Mouse (Mus musculus): ENCODE data around the gene Fxyd1. TPM values are rescaled to one million over a fixed set of nuclear protein-coding genes. Genes with fewer than 3 reads are reported as not detected.
A peak's percentile ranks its signal among the peaks of the same experiment; 100 is the strongest.

Fxyd1 gene
- total RNA-seq, 2 experiments from 2014 or later, result 75.9 to 86.2 TPM

- intact Hi-C loops (cut with DNase I), result no loop called here
- DNase-seq (ENCODE audit: low spot score in 2 of 2), result no peak
Measured at GRCm38 (mm10) chr7:31080611-31081010, 23.6 kb upstream of the Fxyd1 start.

- intact Hi-C loops (cut with DNase I), result loop anchor here (2.0 kb wide), 1 partner anchor 21 kb away; the partner anchor contains the start of gene Lgi4
- DNase-seq (ENCODE audit: low spot score in 2 of 2), result no peak
Measured at GRCm38 (mm10) chr7:31079670-31080069, 22.7 kb upstream of the Fxyd1 start.

GRCm38 (mm10) chr7:31077885-31078445, 21.0 kb upstream of the Fxyd1 start:
- intact Hi-C loops (cut with DNase I), result loop anchor here (2.0 kb wide), 1 partner anchor 19 kb away; the partner anchor contains the start of gene Lgi4
- peak in 1 of 2 experiments; percentile 15 for DNase-seq (ENCODE audit: low spot score in 2 of 2)

- intact Hi-C loops (cut with DNase I), result no loop called here
- DNase-seq (ENCODE audit: low spot score in 2 of 2), result peak in 1 of 2 experiments; percentile 45
Measured at GRCm38 (mm10) chr7:31077470-31077869, 20.5 kb upstream of the Fxyd1 start.

- intact Hi-C loops (cut with DNase I), result no loop called here
- DNase-seq (ENCODE audit: low spot score in 2 of 2), result no peak
Measured at GRCm38 (mm10) chr7:31076492-31076891, 19.5 kb upstream of the Fxyd1 start, which contains the start of gene Fxyd3. TSS of gene Fxyd3 (minus strand) at chr7:31076704.

GRCm38 (mm10) chr7:31074713-31075069, 17.7 kb upstream of the Fxyd1 start:
- peak in 1 of 2 experiments; percentile 27 for DNase-seq (ENCODE audit: low spot score in 2 of 2)
- intact Hi-C loops (cut with DNase I), result no loop called here

- intact Hi-C loops (cut with DNase I), result no loop called here
- DNase-seq (ENCODE audit: low spot score in 2 of 2), result peak in 1 of 2 experiments; percentile 44
Measured at GRCm38 (mm10) chr7:31074061-31074712, 17.2 kb upstream of the Fxyd1 start.

GRCm38 (mm10) chr7:31073546-31073945, 16.5 kb upstream of the Fxyd1 start:
- DNase-seq (ENCODE audit: low spot score in 2 of 2), result no peak
- intact Hi-C loops (cut with DNase I), result no loop called here

- intact Hi-C loops (cut with DNase I), result no loop called here
- DNase-seq (ENCODE audit: low spot score in 2 of 2), result no peak
Measured at GRCm38 (mm10) chr7:31072326-31072725, 15.3 kb upstream of the Fxyd1 start.

GRCm38 (mm10) chr7:31070324-31070723, 13.3 kb upstream of the Fxyd1 start:
- DNase-seq (ENCODE audit: low spot score in 2 of 2), result no peak
- intact Hi-C loops (cut with DNase I), result no loop called here

GRCm38 (mm10) chr7:31069491-31069890, 12.5 kb upstream of the Fxyd1 start:
- intact Hi-C loops (cut with DNase I), result no loop called here
- no peak for DNase-seq (ENCODE audit: low spot score in 2 of 2)

GRCm38 (mm10) chr7:31067836-31068235, 10.8 kb upstream of the Fxyd1 start:
- intact Hi-C loops (cut with DNase I), result no loop called here
- DNase-seq (ENCODE audit: low spot score in 2 of 2), result no peak

- DNase-seq (ENCODE audit: low spot score in 2 of 2), result no peak
- intact Hi-C loops (cut with DNase I), result no loop called here
Measured at GRCm38 (mm10) chr7:31063074-31063560, 6.1 kb upstream of the Fxyd1 start.

- intact Hi-C loops (cut with DNase I), result no loop called here
- no peak for DNase-seq (ENCODE audit: low spot score in 2 of 2)
Measured at GRCm38 (mm10) chr7:31060621-31061010, 3.6 kb upstream of the Fxyd1 start.

- intact Hi-C loops (cut with DNase I), result loop anchor here (1.0 to 2.0 kb wide), 2 partner anchors 19 to 36 kb away; no protein-coding TSS in a partner anchor
- DNase-seq (ENCODE audit: low spot score in 2 of 2), result no peak
Measured at GRCm38 (mm10) chr7:31059919-31060620, 3.1 kb upstream of the Fxyd1 start.

GRCm38 (mm10) chr7:31059108-31059507, 2.1 kb upstream of the Fxyd1 start, which contains the start of gene Lgi4:
TSS of gene Lgi4 (plus strand) at chr7:31059342.
- intact Hi-C loops (cut with DNase I), result loop anchor here (1.0 to 2.0 kb wide), 2 partner anchors 20 to 37 kb away; no protein-coding TSS in a partner anchor
- peak; percentile 81 to 83 for DNase-seq (ENCODE audit: low spot score in 2 of 2)

- intact Hi-C loops (cut with DNase I), result loop anchor here (2.0 kb wide), 1 partner anchor 21 kb away; no protein-coding TSS in a partner anchor
- no peak for DNase-seq (ENCODE audit: low spot score in 2 of 2)
Measured at GRCm38 (mm10) chr7:31058211-31058610, 1.2 kb upstream of the Fxyd1 start.

- intact Hi-C loops (cut with DNase I), result loop anchor here (2.0 kb wide), 1 partner anchor 21 kb away; no protein-coding TSS in a partner anchor
- DNase-seq (ENCODE audit: low spot score in 2 of 2), result no peak
Measured at GRCm38 (mm10) chr7:31057730-31058129, 731 bp upstream of the Fxyd1 start.

GRCm38 (mm10) chr7:31056448-31056847, 551 bp downstream of the Fxyd1 start:
- intact Hi-C loops (cut with DNase I), result no loop called here
- no peak for DNase-seq (ENCODE audit: low spot score in 2 of 2)

- intact Hi-C loops (cut with DNase I), result no loop called here
- DNase-seq (ENCODE audit: low spot score in 2 of 2), result no peak
Measured at GRCm38 (mm10) chr7:31055883-31056282, 1.1 kb downstream of the Fxyd1 start.
